Mouse (Mus musculus) liver, embryonic 11.5 days (tissue): Measurements from ENCODE around the gene Entpd4b. TPM values are rescaled to one million over a fixed set of nuclear protein-coding genes. Genes with fewer than 3 reads are reported as not detected.
"Not testable (repeated sequence)": the region's sequence is repeated elsewhere in the genome, so short reads cannot be mapped to it uniquely, and the experiment has no call there.

Experiments used
- ATAC-seq: fragments of 200-750 bp; cut with Nextera tagmentation; replicated peaks from 2 replicates; pipeline ENCODE4 v1.8.0; 2017; ENCODE audit warnings: moderate number of reproducible peaks, mild to moderate bottlenecking, moderate TSS enrichment, moderate library complexity; ENCODE audit not compliant: low FRiP score
- DNase-seq: peaks from one replicate; pipeline ENCODE4 v3.0.0-alpha.2; 2017; ENCODE audit warnings: low spot score
- H3K27ac ChIP-seq: fragments of 300-500 bp; sonication (generic); 2 replicates; pipeline ENCODE4 v1.5.1; 2014; ENCODE audit warnings: mild to moderate bottlenecking, low read depth, low read length, control low read depth
- H3K27me3 ChIP-seq: fragments of 300-500 bp; sonication (generic); replicated peaks from 2 replicates; pipeline ENCODE4 v1.6.1; 2014; ENCODE audit warnings: low read length, mixed read lengths; ENCODE audit not compliant: control insufficient read depth, insufficient read depth
- H3K36me3 ChIP-seq: fragments of 300-500 bp; sonication (generic); 2 replicates; pipeline ENCODE4 v1.6.1; 2014; ENCODE audit warnings: mild to moderate bottlenecking, low read length, moderate library complexity, mixed read lengths; ENCODE audit not compliant: control insufficient read depth, insufficient read depth
- H3K4me1 ChIP-seq: fragments of 300-500 bp; sonication (generic); replicated peaks from 2 replicates; pipeline ENCODE4 v1.6.1; 2014; ENCODE audit warnings: low read length, mixed read lengths; ENCODE audit not compliant: control insufficient read depth, insufficient read depth
- H3K4me2 ChIP-seq: fragments of 300-500 bp; sonication (generic); 2 replicates; pipeline ENCODE4 v1.6.1; 2014; ENCODE audit warnings: mild to moderate bottlenecking, control low read depth, moderate library complexity
- H3K4me3 ChIP-seq: fragments of 300-500 bp; sonication (generic); 2 replicates; pipeline ENCODE4 v1.5.1; 2014; ENCODE audit warnings: low read depth, low read length, control low read depth
- H3K9ac ChIP-seq: fragments of 300-500 bp; sonication (generic); 2 replicates; pipeline ENCODE4 v1.6.1; 2014; ENCODE audit warnings: low read depth, low read length, control low read depth
- H3K9me3 ChIP-seq: fragments of 300-500 bp; sonication (generic); 2 replicates; pipeline ENCODE4 v1.6.1; 2016; ENCODE audit warnings: low read length, inconsistent platforms, mixed read lengths; ENCODE audit not compliant: control insufficient read depth
- WGBS: fragments of 180-500 bp; shearing (Covaris S2); extraction: QIAGEN DNeasy Blood & Tissue Kit; methylation state at CpG from one replicate; pipeline ENCODE4 v1.1.7; 2014; 5-methylcytosine and 5-hydroxymethylcytosine counted together
- polyA plus RNA-seq: library from polyadenylated mRNA; unstranded; fragments of >200 nt; fragmentation: Nextera tagmentation; extraction: Ambion mirVana; gene quantifications from 2 replicates; pipeline ENCODE4 v1.2.1, GENCODE M21; 2014

Gene Entpd4b
- 9.1 and 9.3 TPM in 2 replicates for polyA plus RNA-seq

DNA sequence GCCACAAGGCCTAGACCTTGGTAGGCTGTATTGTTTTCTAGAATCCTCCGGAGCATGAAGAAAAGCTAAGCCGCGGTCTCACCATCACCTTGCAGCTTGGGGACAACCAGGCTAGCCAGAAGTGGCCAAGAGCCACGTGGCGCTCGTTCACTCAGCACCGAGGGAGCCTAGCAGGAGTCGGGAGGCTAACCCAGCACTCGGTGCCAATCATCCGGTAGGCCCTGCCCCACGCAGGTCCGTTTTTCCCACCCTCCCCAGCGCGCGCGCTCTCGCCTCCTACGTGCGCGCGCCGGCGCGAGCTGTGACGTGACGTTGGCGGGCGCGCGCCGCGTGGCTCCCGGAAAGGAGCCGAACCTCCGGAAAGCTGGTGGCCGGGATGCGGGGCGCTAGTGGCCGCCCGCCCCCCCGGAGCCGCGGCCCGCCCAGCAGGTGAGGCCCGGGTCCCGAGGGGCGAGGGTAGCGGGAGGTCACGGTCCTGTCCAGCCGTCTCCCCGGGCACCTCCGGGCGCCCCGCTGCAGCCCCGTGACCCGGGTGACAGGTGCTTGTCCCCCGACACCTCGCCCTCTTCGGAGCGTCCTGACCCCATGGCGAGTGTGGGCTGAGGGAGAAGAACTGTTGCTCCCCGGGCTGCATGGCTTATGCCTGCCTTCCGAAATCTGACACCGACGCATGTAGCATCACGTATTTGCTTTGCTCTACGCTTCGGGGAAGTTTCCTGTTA, at the start of gene Entpd4b:
Gene Entpd4b, plus strand, starts transcription at position 315 of the 722 bp plus-strand sequence.
- not testable (repeated sequence) for H3K4me3 ChIP-seq, H3K4me2 ChIP-seq, H3K9ac ChIP-seq, H3K27ac ChIP-seq, H3K36me3 ChIP-seq, H3K27me3 ChIP-seq, H3K9me3 ChIP-seq, DNase-seq, H3K4me1 ChIP-seq
- no CpG with 5 or more reads among the region's 68 CpGs for WGBS
- ATAC-seq = peak; percentile 97

DNA sequence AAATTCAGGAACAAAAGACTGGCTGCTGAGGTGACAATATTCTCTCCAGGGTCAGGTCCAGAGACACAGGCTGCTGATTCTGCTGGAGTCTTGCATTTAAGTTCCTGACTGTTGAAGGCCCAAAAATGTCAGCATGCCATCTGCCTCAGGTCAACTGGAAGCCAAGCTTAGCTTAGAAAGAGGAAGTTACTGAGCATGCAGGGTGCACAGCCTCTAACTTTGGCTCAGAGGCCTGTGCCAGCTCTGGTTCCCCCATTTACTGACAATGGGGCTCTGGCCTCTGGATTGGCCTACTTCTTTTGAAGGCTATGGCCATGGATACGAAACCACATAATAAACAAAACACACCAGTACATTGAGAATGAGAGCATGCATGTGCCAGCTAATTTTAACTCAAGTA, 48.2 kb upstream of the Entpd4b start:
- not testable (repeated sequence) for H3K9ac ChIP-seq, H3K4me1 ChIP-seq, H3K4me2 ChIP-seq, H3K4me3 ChIP-seq, H3K9me3 ChIP-seq, DNase-seq, ATAC-seq, H3K36me3 ChIP-seq, H3K27ac ChIP-seq, H3K27me3 ChIP-seq
- no CpG with 5 or more reads among the region's 1 CpGs for WGBS

DNA sequence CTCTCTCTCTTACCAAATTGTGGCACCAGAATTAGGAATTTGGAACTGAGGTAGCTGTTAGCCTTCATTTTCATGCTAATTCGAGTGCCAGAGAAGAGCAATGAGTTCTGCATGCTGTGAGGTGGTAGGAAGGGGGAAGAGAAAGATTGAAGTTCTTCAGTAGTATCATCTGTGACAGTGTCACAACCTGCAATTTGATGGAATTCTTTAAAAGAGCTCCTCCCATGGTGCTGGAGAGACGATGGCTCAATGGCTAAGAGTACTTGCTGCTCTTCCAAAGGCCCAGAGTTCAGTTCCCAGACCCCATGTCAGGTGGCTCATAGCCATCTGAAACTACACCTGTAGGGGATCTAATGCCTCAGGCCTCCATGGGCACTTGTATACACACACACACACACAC, 42.8 kb upstream of the Entpd4b start, which contains the start of gene Gm27179:
Gene Gm27179, minus strand, starts transcription at position 101 of the 400 bp plus-strand sequence.
- H3K4me2 ChIP-seq, ATAC-seq, H3K27me3 ChIP-seq, H3K4me1 ChIP-seq, H3K4me3 ChIP-seq, H3K9me3 ChIP-seq, H3K9ac ChIP-seq, DNase-seq, H3K27ac ChIP-seq, H3K36me3 ChIP-seq: not testable (repeated sequence)
- no CpG with 5 or more reads among the region's 2 CpGs for WGBS

DNA sequence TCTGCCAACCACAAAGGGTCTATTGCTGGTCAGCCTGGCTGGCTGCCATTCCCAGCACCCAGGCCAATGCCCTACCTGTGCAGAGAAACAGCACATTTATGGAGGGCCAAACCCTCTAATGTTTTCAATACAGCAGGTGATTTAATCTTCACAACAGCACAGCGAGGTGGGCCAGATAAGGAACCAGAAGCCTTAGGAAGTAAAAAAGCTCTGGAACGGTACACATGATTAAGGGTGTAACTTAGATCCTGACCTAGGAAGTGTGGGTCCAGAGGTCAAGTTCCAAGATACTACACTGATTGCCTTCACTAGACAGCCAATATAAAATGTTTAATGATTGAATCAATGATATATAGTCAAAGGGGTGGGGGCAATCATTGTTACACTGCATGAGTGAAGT, 34.4 kb upstream of the Entpd4b start:
- not testable (repeated sequence) for H3K4me3 ChIP-seq, H3K27ac ChIP-seq, H3K27me3 ChIP-seq, ATAC-seq, H3K4me2 ChIP-seq, H3K9ac ChIP-seq, H3K4me1 ChIP-seq, DNase-seq, H3K36me3 ChIP-seq, H3K9me3 ChIP-seq
- no CpG with 5 or more reads among the region's 2 CpGs for WGBS

DNA sequence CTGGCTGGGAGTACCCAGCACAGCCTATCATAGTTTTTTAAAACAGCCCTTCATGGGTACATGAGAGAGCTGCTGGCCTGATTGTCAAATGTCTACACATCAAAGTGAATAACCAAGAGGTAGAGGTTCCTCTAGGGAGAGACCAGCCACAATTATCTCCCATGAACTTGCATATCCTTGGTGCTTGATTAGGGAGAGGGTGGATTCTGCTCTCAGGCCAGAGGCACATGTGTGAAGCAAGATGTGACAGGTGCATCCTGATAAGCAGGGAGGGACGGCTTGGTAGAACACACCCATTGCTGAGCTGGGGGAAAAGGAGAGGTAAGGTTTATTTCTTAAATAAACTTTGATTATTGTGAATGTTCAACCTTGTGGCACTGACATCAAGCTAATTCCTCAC, 32.2 kb upstream of the Entpd4b start:
- H3K4me2 ChIP-seq, H3K36me3 ChIP-seq, H3K4me1 ChIP-seq, H3K27ac ChIP-seq, H3K9ac ChIP-seq, H3K27me3 ChIP-seq, DNase-seq, H3K4me3 ChIP-seq, H3K9me3 ChIP-seq: not testable (repeated sequence)
- WGBS = no CpG with 5 or more reads among the region's 1 CpGs
- ATAC-seq = peak; percentile 95

DNA sequence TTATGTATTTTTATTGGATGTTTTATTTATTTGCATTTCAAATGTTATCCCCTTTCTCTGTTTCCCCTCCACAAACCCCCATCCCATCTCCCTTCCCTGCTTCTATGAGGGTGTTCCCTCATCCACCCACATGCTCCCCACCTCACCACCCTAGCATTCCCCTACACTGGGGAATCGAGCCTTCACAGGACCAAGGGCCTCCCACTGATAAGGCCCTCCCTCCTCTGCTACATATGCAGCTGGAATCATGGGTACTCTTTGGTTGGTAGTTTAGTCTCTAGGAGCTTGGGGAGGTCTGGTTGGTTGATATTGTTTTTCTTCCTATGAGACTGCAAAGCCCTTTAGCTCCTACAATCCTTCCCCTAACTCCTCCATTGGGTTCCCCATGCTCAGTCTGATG, 29.0 kb upstream of the Entpd4b start:
- H3K4me2 ChIP-seq, H3K4me3 ChIP-seq, H3K27ac ChIP-seq, H3K4me1 ChIP-seq, H3K9ac ChIP-seq, DNase-seq, H3K9me3 ChIP-seq, H3K36me3 ChIP-seq, H3K27me3 ChIP-seq: not testable (repeated sequence)
- ATAC-seq = peak; percentile 80
- no CpG with 5 or more reads among the region's 1 CpGs for WGBS

DNA sequence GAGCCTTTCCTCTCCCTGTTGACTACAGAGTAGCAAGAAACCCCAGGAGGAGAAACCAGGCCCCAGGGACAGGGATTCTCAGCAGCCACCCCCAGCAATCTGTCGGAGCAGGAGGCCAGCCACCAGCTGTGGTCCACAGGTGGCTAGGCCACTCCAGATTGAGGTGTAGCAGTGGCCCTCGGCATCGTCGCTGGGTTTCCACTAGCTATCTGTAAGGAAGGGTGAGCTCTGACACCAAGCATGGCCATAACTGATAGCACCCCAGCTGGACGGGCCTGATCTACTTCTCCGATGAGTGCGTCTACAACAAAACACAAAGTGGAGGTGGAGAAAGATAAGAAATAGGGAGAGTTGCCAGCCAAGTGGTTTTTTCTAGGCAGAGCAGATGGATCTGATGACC, 18.7 kb upstream of the Entpd4b start:
- H3K4me1 ChIP-seq, H3K36me3 ChIP-seq, H3K4me3 ChIP-seq, H3K9me3 ChIP-seq, DNase-seq, H3K27me3 ChIP-seq, H3K27ac ChIP-seq, H3K9ac ChIP-seq, H3K4me2 ChIP-seq: not testable (repeated sequence)
- no CpG with 5 or more reads among the region's 7 CpGs for WGBS
- ATAC-seq = peak; percentile 88

DNA sequence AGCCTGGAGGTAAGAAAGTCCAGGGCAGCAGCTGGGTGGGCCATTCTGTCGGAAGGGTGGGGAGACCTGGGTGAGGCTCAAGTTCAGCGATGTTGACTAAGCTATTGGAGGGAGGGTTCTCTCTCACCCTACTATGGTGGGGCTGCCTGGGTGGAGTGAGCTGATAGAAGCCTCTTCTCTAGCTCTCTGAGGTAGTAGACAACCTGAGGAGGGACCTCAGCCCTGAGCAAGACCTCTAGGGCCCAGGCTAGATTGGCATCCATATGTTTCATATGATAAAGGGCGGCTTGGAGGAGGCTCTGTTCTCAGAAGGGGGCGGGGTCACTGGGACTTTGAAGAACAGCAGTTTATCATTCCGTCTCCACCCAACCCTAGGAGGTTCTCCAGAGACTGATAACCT, 15.1 kb upstream of the Entpd4b start:
- peak; percentile 95 for ATAC-seq
- WGBS = no CpG with 5 or more reads among the region's 5 CpGs
- H3K4me2 ChIP-seq, H3K27me3 ChIP-seq, H3K36me3 ChIP-seq, H3K4me3 ChIP-seq, H3K9me3 ChIP-seq, H3K27ac ChIP-seq, H3K4me1 ChIP-seq, DNase-seq, H3K9ac ChIP-seq: not testable (repeated sequence)

DNA sequence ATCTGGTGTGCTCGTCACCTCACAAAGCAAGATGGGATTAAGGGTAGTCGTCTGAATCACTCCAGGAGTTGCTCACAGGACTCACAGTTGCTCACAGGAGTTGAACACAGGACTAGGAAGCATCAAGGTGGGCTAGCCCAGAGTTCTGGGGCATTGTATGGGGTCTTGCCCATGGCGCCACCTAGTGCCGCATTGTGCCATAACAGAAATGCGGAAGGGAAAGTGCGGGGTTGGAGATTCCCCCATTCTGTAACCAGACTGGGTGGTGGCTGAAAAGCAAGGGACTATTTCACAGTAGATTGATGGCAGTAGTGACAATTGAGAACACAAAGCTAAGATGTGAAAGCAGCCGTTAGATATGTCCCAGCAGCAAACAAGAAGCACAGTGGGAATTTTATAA, 12.5 kb upstream of the Entpd4b start:
- no CpG with 5 or more reads among the region's 7 CpGs for WGBS
- not testable (repeated sequence) for ATAC-seq

More for the DNA sequence above, 12.5 kb upstream of the Entpd4b start:
- not testable (repeated sequence) for H3K4me3 ChIP-seq, H3K27me3 ChIP-seq, H3K4me2 ChIP-seq, H3K9ac ChIP-seq, H3K9me3 ChIP-seq, H3K4me1 ChIP-seq, H3K27ac ChIP-seq, H3K36me3 ChIP-seq, DNase-seq
